Mouse (Mus musculus): Measurements from ENCODE around the gene Car5a. TPM values are rescaled to one million over a fixed set of nuclear protein-coding genes. Genes with fewer than 3 reads are reported as not detected.

The Car5a gene
- total RNA-seq (2021): not detected

- DNase-seq: no peak
- intact Hi-C loops (cut with DNase I): no loop called here
Measured at GRCm38 (mm10) chr8:121944831-121945230, at the start of gene Car5a. TSS of gene Car5a (minus strand) at chr8:121944904.

GRCm38 (mm10) chr8:121992911-121993310, 48.2 kb upstream of the Car5a start:
- no peak for DNase-seq
- intact Hi-C loops (cut with DNase I): no loop called here

GRCm38 (mm10) chr8:121991611-121992010, 46.9 kb upstream of the Car5a start:
- DNase-seq: no peak
- intact Hi-C loops (cut with DNase I): no loop called here

DNA sequence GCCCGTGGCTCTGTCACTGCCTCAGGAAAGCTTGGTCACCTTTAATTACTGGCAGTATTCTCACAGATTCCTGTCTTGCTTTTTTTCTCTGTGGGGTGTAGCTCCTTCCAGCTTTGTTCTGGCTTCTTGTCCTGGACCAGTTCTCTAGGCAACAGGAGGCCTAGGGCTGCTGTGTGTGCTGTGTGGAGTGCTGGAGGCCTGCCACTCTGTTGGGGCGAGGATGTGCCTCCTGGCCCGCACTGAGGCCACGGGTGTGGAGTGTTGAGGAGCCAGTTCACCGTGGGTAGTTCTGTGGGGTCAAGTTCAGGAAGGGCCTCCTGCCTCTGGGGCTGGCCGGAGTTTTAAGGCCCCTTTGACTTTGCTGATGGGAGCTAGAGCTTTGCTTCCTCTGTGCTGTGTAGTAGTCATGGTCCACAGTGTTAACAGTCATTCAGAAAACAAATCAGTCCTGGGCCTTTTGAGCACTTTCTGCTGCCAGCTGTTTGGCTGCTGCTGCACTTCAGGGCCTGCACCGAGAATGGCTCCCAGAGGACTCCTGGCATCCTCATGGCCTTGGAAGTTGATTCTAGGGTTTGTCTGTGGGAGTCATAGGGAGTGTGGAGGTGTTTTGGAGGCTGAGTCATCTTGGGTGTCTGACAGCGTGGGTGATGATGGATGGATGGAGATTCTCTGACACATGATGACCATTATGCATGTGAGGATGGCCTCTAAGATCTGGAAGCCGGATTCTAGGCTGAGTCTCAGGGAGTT, 46.0 kb upstream of the Car5a start:
- peak in 1 of 2 experiments; percentile 24 for DNase-seq
- intact Hi-C loops (cut with DNase I): no loop called here

DNA sequence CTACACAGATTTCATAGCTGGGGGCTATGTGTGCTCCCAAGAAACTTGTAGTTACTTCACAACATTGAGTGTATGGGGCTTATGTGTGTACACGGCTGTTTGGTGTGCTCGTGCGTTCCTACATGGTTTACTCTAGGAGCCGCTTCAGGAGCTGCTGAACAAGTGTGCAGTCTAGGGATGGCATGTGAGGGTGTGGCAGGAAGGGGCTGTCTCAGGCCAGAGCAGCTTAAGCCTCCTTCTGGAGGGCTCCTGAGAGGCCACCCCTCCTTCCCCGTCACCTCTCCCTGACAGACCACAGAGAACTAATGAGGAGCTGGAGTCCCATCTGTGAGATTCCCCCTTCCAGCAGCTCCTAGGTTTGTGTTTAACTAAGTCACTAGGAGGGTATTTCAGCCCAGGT, 43.2 kb upstream of the Car5a start:
- intact Hi-C loops (cut with DNase I): no loop called here
- DNase-seq: no peak

DNA sequence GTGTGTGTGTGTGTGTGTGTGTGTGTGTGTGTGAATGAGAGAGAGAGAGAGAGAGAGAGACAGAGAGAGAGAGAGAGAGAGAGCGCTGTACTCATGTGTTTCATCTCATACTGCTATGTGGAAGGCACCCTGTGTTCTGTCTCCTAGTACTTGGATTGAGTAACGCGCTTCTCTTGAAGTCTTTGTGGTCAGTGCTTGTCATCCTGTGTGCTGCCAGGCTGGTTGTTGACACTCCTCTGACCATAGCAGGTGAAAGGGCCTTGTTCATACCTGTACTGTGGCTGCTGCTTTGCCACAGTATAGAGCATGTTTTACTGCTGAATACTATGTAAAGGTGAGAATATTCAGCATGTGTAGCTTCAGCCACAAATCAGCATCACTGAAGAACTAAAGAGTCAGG, 41.0 kb upstream of the Car5a start:
- no peak for DNase-seq
- intact Hi-C loops (cut with DNase I): no loop called here

GRCm38 (mm10) chr8:121981520-121981895, 36.8 kb upstream of the Car5a start:
- intact Hi-C loops (cut with DNase I): no loop called here

GRCm38 (mm10) chr8:121980792-121981519, 36.3 kb upstream of the Car5a start:
- intact Hi-C loops (cut with DNase I): no loop called here
- no peak for DNase-seq

More at GRCm38 (mm10) chr8:121981520-121981895, 36.8 kb upstream of the Car5a start:
- no peak for DNase-seq

DNA sequence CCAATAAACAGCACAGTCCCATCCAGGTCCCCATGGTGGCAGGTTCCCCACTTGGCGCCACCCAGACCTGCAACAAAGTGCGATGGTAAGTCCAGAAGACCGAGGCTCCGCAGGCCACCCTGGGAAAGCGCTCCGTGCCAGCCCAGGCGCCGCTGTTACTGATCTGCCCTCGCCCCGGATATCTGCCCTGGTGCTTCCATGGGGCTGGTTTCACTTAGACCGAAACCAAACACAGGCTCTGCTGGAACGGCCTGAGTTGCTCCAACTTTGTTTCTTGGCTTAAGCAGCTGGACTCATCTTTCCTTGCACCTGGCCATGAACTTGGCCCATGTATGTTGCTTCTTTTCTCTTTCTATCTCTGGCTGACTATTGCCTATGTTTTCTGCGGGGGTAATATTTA, 34.0 kb upstream of the Car5a start:
- intact Hi-C loops (cut with DNase I): loop anchor here (1.0 to 5.0 kb wide), 3 partner anchors 161 to 354 kb away; no protein-coding TSS in a partner anchor
- DNase-seq: no peak

GRCm38 (mm10) chr8:121977819-121978590, 33.3 kb upstream of the Car5a start:
- intact Hi-C loops (cut with DNase I): loop anchor here (1.0 to 5.0 kb wide), 3 partner anchors 161 to 354 kb away; no protein-coding TSS in a partner anchor
- DNase-seq: peak; percentile 26 to 31

- intact Hi-C loops (cut with DNase I): no loop called here
- DNase-seq: no peak
Measured at GRCm38 (mm10) chr8:121973906-121974305, 29.2 kb upstream of the Car5a start.

GRCm38 (mm10) chr8:121971488-121972058, 26.9 kb upstream of the Car5a start:
- intact Hi-C loops (cut with DNase I): no loop called here
- DNase-seq: no peak

DNA sequence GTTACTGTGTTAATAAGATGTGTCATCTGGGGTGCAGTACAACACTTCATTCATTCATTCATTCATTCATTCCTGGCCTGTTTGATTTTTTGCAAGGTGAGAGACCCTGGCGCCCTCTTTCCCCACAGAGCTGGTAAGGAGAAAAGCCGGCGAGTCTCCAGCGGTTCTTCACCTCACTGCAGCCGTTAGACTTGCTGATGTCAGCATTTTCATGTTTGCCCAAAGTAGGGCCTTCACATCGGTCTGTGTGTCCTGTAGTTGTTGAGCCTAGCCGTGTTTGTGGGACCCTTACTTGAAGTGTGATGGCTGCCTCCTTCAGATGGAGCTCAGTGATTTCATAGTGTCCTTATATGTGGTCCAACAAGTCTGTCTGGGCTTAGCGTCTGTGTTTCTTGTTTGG, 25.5 kb upstream of the Car5a start:
- intact Hi-C loops (cut with DNase I): no loop called here
- DNase-seq: no peak

- intact Hi-C loops (cut with DNase I): no loop called here
- DNase-seq: no peak
Measured at GRCm38 (mm10) chr8:121968542-121968941, 23.8 kb upstream of the Car5a start.

DNA sequence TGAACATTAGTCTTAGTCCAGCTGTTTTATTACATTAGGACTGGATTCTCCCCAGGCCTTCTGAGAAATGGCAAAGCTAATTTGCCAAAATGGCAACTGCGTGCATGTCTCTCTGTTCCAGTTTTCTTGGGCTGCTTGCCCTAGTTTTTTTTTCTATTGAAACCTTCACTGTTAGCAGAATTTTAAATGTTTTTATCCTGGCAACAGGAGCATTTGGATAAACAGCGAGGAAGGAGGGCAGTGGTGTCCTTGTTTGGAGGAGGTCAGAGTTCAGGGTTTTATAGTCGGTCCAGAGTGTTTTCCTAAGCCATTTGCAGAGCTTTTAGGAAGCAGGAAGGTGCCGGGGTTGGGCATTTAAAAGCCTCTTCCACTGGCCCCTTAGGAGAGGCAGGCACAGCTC, 23.3 kb upstream of the Car5a start:
- peak in 1 of 2 experiments; percentile 22 for DNase-seq
- intact Hi-C loops (cut with DNase I): no loop called here

DNA sequence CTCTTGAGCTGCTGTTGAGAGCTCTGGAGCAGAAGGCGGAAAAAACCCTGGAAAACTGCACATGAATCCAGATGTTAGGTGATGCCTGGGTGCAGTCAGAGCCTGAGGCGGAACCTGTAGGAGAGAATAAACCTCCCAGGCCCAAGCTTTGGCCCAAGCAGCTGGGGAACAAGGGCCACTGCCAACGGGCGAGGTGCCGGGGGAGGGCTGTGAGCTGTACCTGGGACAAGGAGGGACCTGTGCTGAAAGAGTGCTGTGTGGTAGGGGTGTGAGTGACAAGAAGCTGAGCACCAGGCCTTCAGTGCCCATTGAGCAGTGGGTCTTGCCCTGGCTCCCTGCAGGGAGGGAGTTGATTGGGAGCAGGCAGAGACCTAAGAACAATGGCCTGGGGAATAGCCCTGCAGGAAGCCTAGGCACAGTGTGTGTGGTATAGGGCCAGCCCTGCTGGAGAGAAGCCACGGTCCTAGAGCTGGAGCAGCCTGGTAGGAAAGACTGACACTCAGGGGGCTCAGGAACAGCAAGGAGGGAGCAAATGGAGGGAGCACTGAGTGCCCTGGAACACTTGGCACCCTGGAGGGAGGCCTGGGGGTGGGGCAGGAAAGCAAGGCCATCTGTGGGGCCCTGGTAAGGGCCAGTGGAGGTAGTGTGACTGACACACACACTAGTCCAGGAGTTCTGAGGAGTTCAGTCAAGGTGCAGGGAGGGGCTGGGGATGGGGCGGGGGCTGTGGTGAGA, 22.2 kb upstream of the Car5a start:
- intact Hi-C loops (cut with DNase I): no loop called here
- DNase-seq: no peak

GRCm38 (mm10) chr8:121966110-121966509, 21.4 kb upstream of the Car5a start:
- no peak for DNase-seq
- intact Hi-C loops (cut with DNase I): no loop called here

DNA sequence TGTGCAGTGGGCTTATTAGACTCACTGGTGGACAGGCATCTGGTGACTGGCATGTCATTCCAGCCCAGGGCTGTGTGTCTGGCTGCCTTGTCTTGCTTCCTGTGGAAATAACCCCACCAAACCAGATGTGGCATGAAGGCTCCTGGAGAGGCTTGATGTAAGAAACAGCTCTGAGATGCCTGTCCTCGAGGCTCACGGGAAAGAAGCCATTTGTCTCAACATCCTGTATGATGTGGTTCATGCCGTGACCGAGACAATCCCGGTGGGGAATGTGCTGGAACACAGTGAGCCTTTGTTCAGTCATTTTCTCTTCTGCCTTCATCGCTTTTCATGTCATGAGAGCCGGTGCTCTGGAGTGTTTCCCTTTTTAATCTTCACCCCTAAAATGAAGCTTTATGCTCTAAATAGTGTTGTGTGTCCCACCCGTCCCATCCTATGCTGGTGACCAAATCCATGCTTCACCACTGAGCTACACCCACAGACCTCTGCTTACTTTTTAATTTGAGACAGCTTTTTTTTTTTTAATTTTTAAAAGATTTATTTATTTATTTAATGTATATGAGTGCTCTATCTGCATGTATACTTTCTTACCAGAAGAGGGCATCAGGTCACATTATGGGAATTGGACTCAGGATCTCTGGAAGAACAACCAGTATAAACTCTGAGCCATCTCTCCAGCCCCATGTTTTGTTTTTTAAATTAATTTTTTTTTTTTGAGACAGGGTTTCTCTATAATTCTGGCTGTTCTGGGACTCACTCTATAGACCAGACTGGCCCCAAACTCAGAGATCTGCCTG, 20.2 kb upstream of the Car5a start:
- intact Hi-C loops (cut with DNase I): no loop called here
- peak; percentile 38 to 47 for DNase-seq

DNA sequence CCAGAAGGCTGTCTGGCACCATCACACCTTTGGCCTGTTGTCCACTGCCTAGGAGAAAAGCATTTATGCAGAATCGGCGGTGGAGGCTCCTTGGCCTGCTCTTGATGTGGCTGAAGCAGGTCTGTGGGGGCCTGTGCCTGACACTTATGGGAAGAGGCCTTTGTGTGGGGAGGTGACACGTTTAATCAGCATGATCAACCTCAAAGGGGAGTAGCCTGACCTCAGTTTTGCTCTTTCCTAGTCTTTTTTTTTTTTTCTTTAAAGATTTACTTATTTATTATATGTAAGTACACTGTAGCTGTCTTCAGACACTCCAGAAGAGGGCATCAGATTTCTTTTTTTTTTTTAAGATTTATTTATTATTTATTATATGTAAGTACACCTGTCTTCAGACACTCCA, 18.2 kb upstream of the Car5a start:
- intact Hi-C loops (cut with DNase I): no loop called here
- no peak for DNase-seq

Measured in heart, postnatal 36 days (tissue).